Mouse (Mus musculus) kidney, embryonic 15.5 days (tissue): ENCODE measurements around the gene C3. TPM values are rescaled to one million over a fixed set of nuclear protein-coding genes. Genes with fewer than 3 reads are reported as not detected.

Experiments used
- ATAC-seq: fragments of 200-750 bp; cut with Nextera tagmentation; replicated peaks from 2 replicates; pipeline ENCODE4 v1.8.0; 2017; ENCODE audit warnings: moderate TSS enrichment; ENCODE audit not compliant: low FRiP score
- H3K27ac ChIP-seq: fragments of 300-500 bp; sonication (generic); 2 replicates; pipeline ENCODE4 v1.5.1; 2015; ENCODE audit warnings: mild to moderate bottlenecking, inconsistent platforms
- H3K27me3 ChIP-seq: fragments of 300-500 bp; sonication (generic); 2 replicates; pipeline ENCODE4 v1.6.1; 2015; ENCODE audit warnings: inconsistent platforms
- H3K36me3 ChIP-seq: fragments of 300-500 bp; sonication (generic); 2 replicates; pipeline ENCODE4 v1.6.1; 2015; ENCODE audit warnings: inconsistent platforms
- H3K4me1 ChIP-seq: fragments of 300-500 bp; sonication (generic); 2 replicates; pipeline ENCODE4 v1.6.1; 2015; ENCODE audit warnings: inconsistent platforms
- H3K4me2 ChIP-seq: fragments of 300-500 bp; sonication (generic); 2 replicates; pipeline ENCODE4 v1.6.1; 2015; ENCODE audit warnings: moderate library complexity, mild to moderate bottlenecking, inconsistent platforms
- H3K4me3 ChIP-seq: fragments of 300-500 bp; sonication (generic); replicated peaks from 2 replicates; pipeline ENCODE4 v1.5.1; 2015; ENCODE audit warnings: mild to moderate bottlenecking, inconsistent platforms
- H3K9ac ChIP-seq: fragments of 300-500 bp; sonication (generic); 2 replicates; pipeline ENCODE4 v1.6.1; 2015; ENCODE audit warnings: mild to moderate bottlenecking, inconsistent platforms
- H3K9me3 ChIP-seq: fragments of 300-500 bp; sonication (generic); replicated peaks from 2 replicates; pipeline ENCODE4 v1.6.1; 2016; ENCODE audit warnings: inconsistent platforms
- WGBS: fragments of 180-500 bp; shearing (Covaris S2); methylation state at CpG from one replicate; pipeline ENCODE4 v1.1.7; 2015; ENCODE audit warnings: mixed read lengths; 5-methylcytosine and 5-hydroxymethylcytosine counted together
- polyA plus RNA-seq: library from polyadenylated mRNA; unstranded; fragments of >200 nt; fragmentation: Nextera tagmentation; extraction: Ambion mirVana; gene quantifications from 2 replicates; pipeline ENCODE4 v1.2.1, GENCODE M21; 2015

The C3 gene
- 2.3 and 5.4 TPM in 2 replicates for polyA plus RNA-seq

DNA sequence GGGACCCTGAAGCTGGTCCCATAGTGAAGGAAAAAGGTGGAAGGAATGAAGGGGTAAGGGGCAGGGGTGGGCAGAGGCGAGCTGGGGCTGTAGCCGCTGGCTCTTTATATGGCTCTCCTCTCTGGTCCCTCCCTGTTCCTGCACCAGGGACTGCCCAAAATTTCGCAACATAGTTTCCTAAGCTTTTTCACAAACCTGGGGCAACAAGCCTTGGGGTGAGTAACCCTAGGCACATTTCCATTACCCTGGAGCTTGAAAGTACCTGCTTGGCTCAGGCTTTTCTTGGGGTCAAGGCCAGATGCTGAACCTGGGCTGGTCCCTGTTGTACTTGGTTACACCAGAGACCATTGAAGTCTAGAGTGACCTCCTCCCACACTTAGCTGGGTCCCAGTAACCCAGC, at the start of gene C3:
TSS of gene C3 (minus strand) at position 123 of the 400 bp plus-strand sequence.
- H3K27me3 ChIP-seq: peaks cover 11% of the 10 kb centered on the region; the same call in 1 of the 2 replicates
- H3K4me3 ChIP-seq: no peak within 1 kb of the TSS
- 70% methylated on average over 3 of the region's 3 CpGs for WGBS
- no peak within 1 kb of the TSS for H3K4me2 ChIP-seq
- no peaks in the 10 kb centered on the region for H3K9me3 ChIP-seq
- H3K4me1 ChIP-seq: peaks cover 12% of the 10 kb centered on the region; the same call in 1 of the 2 replicates
- no peak within 1 kb of the TSS for H3K27ac ChIP-seq
- H3K9ac ChIP-seq: no peak within 1 kb of the TSS
- H3K36me3 ChIP-seq: no peaks in the 10 kb centered on the region
- ATAC-seq: no peak

DNA sequence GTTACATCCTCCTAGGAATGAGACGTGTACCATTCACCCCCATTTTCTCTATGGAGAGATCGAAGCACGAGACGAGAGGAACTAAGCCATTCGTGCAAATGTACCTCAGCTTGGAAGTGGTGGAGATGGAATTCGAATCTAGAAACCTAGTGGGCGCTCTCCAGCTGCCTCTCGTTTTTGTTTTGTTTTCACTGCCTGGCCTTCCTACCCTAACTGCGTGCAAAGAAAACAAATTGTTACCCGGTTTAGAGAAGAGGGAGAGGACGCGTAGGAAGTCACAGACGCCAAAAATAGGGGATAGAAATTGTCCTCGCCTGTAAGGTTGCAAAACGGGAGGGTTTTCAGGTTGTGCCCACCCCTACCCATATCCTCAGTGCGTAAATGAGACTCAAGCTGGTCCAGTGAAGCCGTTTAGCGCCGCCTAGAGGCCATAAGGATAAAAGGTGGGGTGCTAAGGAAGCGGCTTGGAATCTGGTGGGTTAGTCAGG, 48.7 kb upstream of the C3 start:
- Histone ChIP-seq H3K4me3 (peak overlapping the region; percentile 57), H3K36me3 (no peaks in the 10 kb centered on the region), H3K27ac (no peak overlapping the region), H3K27me3 (peaks cover 20% of the 10 kb centered on the region; the same call in 1 of the 2 replicates), H3K9ac (peak overlapping the region; percentile 31; the same call in 1 of the 2 replicates), H3K4me2 (peak overlapping the region; percentile 82), H3K9me3 (no peaks in the 10 kb centered on the region), H3K4me1 (peaks cover 24% of the 10 kb centered on the region)
- WGBS: under 1% methylated on average over 20 of the region's 20 CpGs
- peak; percentile 38; the same call in 1 of the 2 replicates for ATAC-seq

DNA sequence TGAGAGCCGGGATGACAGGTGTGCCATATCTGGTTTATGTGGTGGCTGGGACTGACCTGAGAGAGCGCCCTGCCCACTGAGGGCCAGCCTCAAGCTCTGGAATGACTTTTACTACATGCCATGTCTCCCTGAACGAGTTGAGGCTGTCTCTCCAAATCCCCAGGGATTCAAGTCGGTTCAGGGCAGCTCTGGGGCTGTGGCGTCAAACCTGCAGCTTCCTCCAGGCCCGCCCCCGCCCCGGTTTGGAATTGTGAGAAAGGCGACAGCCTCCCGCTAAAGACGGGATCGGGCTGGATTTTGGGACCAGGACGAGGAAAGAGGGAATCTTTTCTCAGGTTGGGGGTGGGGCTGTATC, 48.0 kb upstream of the C3 start:
- under 1% methylated on average over 13 of the region's 13 CpGs for WGBS
- Histone ChIP-seq H3K4me3 (peak overlapping the region; percentile 57), H3K27ac (no peak overlapping the region), H3K4me2 (peak overlapping the region; percentile 82), H3K27me3 (peaks cover 20% of the 10 kb centered on the region; the same call in 1 of the 2 replicates), H3K4me1 (peaks cover 24% of the 10 kb centered on the region), H3K36me3 (no peaks in the 10 kb centered on the region), H3K9me3 (no peaks in the 10 kb centered on the region), H3K9ac (peak overlapping the region; percentile 26; the same call in 1 of the 2 replicates)
- no peak; the same call in 1 of the 2 replicates for ATAC-seq

DNA sequence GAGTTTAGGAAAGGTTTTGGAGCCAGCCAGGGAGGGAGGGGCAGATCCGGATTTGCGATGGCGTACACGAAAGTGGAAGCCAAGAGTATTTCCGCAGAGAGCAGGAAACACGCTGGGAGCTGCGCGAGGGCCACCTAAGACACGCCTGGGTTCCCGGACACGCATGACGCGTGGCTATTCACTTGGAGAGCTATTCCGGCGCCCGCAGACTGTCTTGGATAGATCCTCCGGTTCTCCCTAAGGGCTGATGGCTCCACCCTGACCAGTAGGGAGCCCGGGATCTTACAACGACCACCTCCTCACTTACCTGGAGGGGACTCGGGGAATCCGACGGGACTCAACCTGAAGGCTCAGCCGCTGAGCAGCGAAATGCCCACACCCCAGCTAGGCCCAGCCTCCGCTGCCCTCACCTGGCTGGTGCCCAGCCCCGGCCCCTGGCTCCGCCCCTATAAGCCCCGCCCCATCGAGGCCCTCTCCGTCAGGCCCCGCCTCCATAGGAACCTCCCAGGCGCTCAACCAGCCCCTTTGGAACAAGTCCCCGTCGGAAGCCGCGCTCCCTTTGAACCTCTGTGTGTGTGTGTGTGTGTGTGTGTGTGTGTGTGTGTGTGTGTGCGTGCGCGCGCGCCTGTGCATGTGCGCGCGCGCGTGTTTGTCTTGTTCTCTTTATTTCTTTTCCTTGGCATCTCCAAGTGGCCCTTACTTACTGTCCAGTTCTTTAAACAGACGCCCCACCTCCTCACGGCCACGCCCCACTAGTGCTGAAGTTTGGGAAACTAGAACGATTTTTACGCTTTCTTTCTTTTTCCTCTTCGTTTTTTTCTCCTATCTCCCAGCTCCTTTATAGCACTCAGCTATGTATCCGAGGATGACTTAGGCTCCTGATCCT, 47.4 kb upstream of the C3 start:
- Histone ChIP-seq H3K4me3 (peak overlapping the region; percentile 57), H3K27ac (peak overlapping the region; percentile 24; the same call in 1 of the 2 replicates), H3K9ac (peak overlapping the region; percentile 42), H3K9me3 (no peaks in the 10 kb centered on the region), H3K4me1 (peaks cover 24% of the 10 kb centered on the region), H3K4me2 (peak overlapping the region; percentile 82), H3K27me3 (peaks cover 20% of the 10 kb centered on the region; the same call in 1 of the 2 replicates), H3K36me3 (no peaks in the 10 kb centered on the region)
- WGBS: under 1% methylated on average over 51 of the region's 53 CpGs
- ATAC-seq: peak; percentile 89

DNA sequence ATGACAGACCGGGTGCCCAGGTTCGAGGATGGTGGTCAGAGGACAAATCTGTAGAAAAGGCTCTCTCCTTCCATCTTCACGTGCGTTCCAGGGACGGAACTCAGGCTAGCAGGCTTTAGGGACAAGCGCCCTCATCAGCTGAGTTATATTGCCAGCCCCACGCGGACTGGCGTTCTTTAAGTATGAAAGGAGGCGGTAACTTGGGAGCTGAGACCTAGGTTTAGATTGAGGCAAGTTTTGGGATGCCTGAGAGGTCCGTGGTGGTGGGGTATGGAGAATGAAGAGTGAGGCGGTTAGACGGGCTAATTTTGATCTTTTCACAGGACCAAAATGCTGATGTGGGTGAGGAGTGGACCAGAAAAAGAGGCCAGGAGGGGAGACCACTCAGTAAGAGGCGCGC, 46.8 kb upstream of the C3 start:
- Histone ChIP-seq H3K27ac (peak overlapping the region; percentile 24; the same call in 1 of the 2 replicates), H3K4me3 (peak overlapping the region; percentile 57), H3K27me3 (peaks cover 20% of the 10 kb centered on the region; the same call in 1 of the 2 replicates), H3K9ac (peak overlapping the region; percentile 42), H3K4me1 (peaks cover 24% of the 10 kb centered on the region), H3K36me3 (no peaks in the 10 kb centered on the region), H3K9me3 (no peaks in the 10 kb centered on the region), H3K4me2 (peak overlapping the region; percentile 82)
- no peak for ATAC-seq
- 6% methylated on average over 15 of the region's 15 CpGs for WGBS

DNA sequence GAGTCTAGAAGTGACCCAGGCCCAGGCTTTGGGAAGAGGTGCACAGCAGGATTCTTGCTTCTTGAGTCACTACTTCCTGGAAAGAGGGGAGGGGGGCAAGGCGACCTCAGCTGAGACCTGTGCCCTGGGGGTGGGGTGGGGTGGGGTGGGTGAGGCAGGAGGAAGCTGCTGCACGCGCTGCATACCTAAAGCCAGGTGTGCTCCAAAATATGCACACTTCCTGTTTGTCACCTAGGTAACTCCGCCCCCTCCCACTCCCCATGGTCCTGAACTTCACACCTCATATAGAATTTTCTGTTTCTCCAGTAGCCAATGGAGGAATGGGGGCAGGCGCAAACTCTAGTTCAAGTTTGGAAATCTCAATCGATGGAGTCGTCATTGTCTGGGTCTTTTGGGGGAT, 45.9 kb upstream of the C3 start:
- no peaks in the 10 kb centered on the region for H3K9me3 ChIP-seq
- H3K4me2 ChIP-seq: no peak overlapping the region
- ATAC-seq: no peak

DNA sequence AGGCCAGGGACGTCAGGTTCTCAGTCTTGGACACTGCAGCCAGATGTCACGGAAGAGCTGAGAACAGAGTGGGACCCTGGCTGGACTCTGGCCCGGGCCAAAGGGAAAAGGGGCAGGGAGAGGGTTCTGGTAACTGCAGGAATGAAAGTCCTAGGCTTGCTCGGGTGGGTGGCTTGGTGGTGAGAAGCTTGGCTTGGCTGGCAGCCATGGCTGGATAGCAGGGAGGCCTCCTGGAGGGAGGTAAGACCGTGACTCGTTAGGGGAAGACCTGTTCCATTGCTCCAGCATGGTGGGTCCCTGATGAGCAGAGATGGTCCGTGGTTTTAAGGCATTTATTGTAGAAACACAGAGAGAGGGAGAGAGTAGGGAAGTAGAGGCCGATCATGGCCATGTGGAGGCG, 43.4 kb upstream of the C3 start:
- WGBS: 67% methylated on average over 9 of the region's 9 CpGs

More for the DNA sequence above, 45.9 kb upstream of the C3 start:
- H3K27me3 ChIP-seq: peaks cover 12% of the 10 kb centered on the region; the same call in 1 of the 2 replicates
- H3K36me3 ChIP-seq: no peaks in the 10 kb centered on the region
- no peak overlapping the region for H3K9ac ChIP-seq
- H3K27ac ChIP-seq: no peak overlapping the region
- 0 out of 2 replicates have a peak overlapping the region, but pooled peaks have one; percentile 57 for H3K4me3 ChIP-seq
- 28% methylated on average over 7 of the region's 7 CpGs for WGBS
- H3K4me1 ChIP-seq: peaks cover 24% of the 10 kb centered on the region

DNA sequence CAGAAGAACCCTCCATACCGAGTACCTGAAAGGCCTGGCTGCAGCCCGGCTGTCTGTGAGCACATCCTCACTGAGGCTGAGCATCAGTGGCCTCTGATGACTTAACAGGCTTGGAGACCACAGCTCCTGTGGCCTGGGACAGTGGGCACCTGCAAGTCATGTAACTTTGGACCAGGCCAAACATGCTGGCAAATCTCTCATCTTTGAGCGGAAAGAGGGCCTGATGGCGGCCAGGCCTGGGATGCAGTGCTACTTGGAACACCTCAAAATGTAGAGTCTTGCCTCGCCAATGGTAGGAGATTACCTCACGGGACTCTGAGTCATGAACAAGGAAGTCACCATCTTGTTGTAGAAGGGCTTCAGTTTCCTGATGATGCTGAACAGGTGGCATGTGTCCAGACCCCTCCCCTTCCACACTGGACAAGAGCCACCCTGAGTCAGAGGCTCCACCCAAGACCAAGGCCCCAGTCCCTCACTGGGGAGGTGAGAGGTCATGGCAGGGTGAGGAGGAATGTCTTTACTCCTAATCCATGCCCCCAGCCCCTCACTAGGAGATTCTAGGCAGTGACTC, 39.7 kb upstream of the C3 start:
- WGBS: 92% methylated on average over 6 of the region's 6 CpGs

More for the DNA sequence above, 43.4 kb upstream of the C3 start:
- Histone ChIP-seq H3K4me3 (no peak overlapping the region), H3K4me2 (no peak overlapping the region), H3K36me3 (no peaks in the 10 kb centered on the region), H3K27me3 (peaks cover 9% of the 10 kb centered on the region; the same call in 1 of the 2 replicates), H3K27ac (no peak overlapping the region), H3K9ac (no peak overlapping the region), H3K4me1 (peaks cover 17% of the 10 kb centered on the region), H3K9me3 (no peaks in the 10 kb centered on the region)
- no peak for ATAC-seq

DNA sequence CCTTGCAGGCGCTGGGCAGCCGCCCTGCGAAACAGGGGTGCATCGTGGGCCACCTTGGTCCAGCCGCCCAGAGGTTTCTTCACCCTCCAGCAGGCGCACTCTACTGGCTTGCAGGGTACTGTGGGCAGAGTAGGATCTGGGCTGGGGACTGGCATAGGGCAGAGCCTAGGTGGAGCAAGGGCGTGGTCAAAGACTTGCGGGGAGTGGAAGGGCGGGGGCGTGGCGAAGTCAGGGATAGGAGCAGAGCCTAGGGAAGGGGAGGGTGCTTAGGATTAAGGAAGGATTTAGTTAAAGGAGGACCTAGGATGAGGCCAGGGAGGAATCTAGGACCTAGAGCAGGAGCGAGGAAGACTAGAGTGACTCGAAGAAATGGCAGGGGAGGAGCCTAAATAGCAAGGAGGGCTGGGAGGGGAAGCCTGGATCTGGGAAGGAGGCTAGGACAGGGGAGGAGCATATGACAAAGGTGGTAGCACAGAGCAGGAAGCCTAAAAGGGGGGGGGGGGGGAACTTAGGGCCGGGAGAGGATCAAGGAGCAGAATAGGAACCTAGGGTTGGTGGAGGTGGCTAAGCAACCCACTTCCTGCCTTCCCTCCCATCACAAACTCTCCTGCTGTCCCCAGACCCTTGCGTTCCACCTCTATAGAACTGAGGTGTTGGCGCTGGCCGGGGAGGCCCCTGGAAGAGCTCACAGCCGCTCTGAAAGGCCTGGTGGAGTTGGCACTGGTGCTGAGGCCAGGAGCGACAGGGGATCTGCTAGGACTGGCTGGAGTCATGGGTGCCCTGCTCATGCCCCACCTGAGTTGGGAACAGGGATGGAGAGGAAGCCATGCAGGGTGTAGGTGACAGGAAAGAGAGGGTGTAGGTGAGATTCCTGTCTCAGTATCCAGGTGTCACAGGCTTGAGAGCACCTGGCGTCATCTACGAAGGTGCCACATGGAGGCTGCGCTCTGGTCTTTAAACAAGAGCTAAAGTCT, 37.3 kb upstream of the C3 start:
- peak overlapping the region; percentile 48 for H3K4me2 ChIP-seq

More for the DNA sequence above, 39.7 kb upstream of the C3 start:
- no peaks in the 10 kb centered on the region for H3K9me3 ChIP-seq
- no peak overlapping the region for H3K9ac ChIP-seq
- H3K4me1 ChIP-seq: peaks cover 11% of the 10 kb centered on the region
- H3K27ac ChIP-seq: no peak overlapping the region
- H3K4me3 ChIP-seq: no peak overlapping the region
- ATAC-seq: no peak
- H3K4me2 ChIP-seq: no peak overlapping the region
- H3K36me3 ChIP-seq: peaks cover 15% of the 10 kb centered on the region
- no peaks in the 10 kb centered on the region for H3K27me3 ChIP-seq

DNA sequence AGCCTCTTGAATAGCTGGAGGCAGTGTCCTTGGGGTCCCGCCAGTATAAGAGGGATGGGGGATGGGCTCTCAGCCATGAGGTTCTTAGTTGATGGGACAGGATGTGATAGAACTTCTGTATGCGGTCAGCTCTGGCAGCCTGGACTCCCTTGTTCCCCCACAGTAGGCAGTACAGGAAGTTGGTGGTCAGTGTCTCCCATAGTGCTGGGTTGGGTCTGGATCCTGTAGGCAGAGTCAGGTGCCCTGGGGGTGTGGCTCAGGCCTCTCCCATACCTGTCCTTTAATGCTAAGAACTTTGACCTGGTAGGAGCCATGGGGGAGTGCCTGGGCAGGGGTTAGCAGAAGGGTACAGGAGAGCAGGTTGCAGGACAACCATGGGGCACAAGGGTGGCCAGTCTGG, 36.2 kb upstream of the C3 start:
- Histone ChIP-seq H3K36me3 (peaks cover 48% of the 10 kb centered on the region), H3K4me1 (peaks cover 11% of the 10 kb centered on the region), H3K27ac (0 out of 2 replicates have a peak overlapping the region, but pooled peaks have one; percentile 48), H3K27me3 (no peaks in the 10 kb centered on the region), H3K4me3 (no peak overlapping the region), H3K9me3 (no peaks in the 10 kb centered on the region), H3K9ac (no peak overlapping the region), H3K4me2 (no peak overlapping the region)
- ATAC-seq: 0 out of 2 replicates have a peak, but pooled peaks have one; percentile 7
- 77% methylated on average over 2 of the region's 2 CpGs for WGBS

More for the DNA sequence above, 37.3 kb upstream of the C3 start:
- Histone ChIP-seq H3K27ac (peak overlapping the region; percentile 48; the same call in 1 of the 2 replicates), H3K4me1 (peaks cover 11% of the 10 kb centered on the region), H3K9me3 (no peaks in the 10 kb centered on the region), H3K36me3 (peaks cover 39% of the 10 kb centered on the region), H3K4me3 (peak overlapping the region; percentile 23; the same call in 1 of the 2 replicates), H3K27me3 (no peaks in the 10 kb centered on the region), H3K9ac (no peak overlapping the region)
- ATAC-seq: peak; percentile 95
- 27% methylated on average over 21 of the region's 22 CpGs for WGBS
